Mouse (Mus musculus): ENCODE data around the gene Kcnk7. TPM values are rescaled to one million over a fixed set of nuclear protein-coding genes. Genes with fewer than 3 reads are reported as not detected.
A peak's percentile ranks its signal among the peaks of the same experiment; 100 is the strongest.
"Not testable (repeated sequence)": the region's sequence is repeated elsewhere in the genome, so short reads cannot be mapped to it uniquely, and the experiment has no call there.

Kcnk7 gene
- total RNA-seq (2021): not detected

DNA sequence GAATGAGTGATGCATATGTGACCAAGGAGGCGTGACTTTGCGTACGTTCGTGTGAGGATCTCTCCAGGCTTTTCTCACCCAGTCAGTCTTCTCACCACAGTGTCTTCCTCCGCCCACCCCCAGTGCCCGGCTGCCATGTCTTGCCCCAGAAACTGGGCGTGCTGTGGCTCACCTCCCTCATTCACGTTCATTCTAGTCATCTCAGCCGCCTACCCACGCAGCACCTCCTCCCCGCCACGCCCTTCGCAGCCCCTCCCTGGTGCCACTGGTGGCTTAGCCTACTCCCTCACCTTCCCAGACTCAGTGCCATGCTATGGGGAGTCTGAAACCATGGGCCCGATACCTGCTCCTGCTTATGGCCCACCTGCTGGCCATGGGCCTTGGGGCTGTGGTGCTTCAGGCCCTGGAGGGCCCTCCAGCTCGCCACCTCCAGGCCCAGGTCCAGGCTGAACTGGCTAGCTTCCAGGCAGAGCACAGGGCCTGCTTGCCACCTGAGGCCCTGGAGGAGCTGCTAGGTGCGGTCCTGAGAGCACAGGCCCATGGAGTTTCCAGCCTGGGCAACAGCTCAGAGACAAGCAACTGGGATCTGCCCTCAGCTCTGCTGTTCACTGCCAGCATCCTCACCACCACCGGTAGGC lies at the start of gene Kcnk7:
TSS of gene Kcnk7 (plus strand) at position 205 of the 638 bp plus-strand sequence.
- no peak for DNase-seq
- intact Hi-C loops (cut with DNase I): no loop called here

DNA sequence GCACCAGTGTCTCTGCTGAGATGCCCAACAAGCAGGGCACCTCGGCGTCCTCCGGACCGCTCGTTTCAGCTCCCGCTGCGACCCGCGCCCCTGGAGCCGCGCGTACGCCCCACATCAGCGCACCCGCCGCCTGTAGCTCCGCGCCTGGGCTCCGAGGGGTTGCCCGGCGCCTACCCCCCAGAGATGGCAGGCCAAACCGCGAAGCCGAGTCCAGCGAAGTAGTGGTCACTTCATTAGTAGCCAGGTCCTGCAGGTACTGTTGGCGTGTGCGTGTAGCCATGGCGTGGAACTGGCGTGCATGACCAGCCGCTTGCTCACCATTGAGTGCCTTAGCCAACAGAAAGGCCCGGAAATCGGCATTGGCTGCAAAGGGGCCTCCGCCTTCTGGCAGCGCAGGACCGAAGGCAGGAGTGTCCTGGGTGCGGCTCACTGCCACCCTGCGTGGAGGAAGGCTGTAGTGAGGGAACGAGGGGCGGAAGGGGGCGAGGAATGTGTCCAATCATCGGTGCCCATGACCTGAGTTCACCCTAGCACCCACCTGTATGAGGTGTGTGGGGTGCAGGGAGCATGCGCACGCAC lies 49.4 kb upstream of the Kcnk7 start:
- intact Hi-C loops (cut with DNase I): no loop called here
- no peak for DNase-seq

DNA sequence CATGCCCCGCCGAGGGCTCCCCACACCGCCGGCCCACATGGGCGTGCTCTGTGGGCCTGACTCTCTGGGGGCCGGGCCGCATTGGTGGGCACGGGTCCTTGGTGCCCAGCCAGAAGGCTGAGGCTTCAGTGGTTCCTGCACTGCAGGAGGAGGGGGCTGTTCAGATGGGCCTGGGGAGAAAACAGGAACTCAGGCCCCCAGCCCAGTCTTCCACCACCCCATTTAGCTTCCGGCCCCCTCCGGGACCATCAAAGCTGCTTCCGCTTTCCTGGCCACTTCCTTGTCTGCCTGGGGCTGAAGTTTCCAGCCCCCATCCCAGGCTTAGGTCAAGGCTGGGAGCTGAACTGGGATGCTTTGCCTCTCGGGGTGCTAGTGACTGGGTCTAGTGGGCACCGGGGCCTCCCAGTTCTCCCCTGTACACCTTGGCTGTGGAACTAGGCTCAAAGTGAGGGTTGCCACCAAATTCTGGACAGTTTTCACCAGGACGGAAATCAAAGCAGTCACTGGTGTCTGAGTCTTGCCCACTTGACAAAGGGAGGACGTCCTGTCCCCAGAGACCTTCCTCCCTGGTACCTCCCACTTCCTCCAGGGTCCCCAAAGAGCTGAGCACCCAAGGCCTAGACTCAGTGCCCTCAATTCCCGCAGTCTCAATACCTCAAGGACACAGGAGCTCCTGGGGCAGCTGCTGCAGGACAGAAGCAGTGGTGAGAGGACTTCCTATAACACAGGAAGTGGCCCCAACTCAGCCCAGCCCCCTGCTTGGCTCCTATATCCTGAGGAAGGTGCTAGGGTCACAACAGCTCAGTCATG lies 43.0 kb upstream of the Kcnk7 start:
- intact Hi-C loops (cut with DNase I): no loop called here

DNA sequence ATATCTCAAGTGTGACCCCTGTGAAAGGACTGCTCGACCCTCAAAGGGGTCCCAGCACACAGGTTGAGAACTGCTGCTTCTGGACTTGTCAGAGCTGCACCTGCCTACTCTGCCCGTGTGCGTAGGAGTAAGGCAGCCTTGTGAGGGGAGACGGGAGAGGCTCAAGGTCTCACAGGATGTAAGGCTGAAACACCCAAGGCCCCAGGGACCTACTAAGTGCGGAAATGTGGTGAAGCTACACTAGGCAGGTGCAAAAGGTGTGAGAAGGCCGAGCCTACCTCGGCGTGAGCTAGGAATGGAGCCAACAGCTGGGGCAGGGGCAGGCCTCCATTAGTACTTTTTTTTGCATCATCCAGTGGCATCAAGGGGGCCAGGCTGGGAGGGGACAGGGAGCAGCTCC lies 41.9 kb upstream of the Kcnk7 start:
- intact Hi-C loops (cut with DNase I): no loop called here
- no peak for DNase-seq

More for the DNA sequence above, 43.0 kb upstream of the Kcnk7 start:
- DNase-seq: no peak

DNA sequence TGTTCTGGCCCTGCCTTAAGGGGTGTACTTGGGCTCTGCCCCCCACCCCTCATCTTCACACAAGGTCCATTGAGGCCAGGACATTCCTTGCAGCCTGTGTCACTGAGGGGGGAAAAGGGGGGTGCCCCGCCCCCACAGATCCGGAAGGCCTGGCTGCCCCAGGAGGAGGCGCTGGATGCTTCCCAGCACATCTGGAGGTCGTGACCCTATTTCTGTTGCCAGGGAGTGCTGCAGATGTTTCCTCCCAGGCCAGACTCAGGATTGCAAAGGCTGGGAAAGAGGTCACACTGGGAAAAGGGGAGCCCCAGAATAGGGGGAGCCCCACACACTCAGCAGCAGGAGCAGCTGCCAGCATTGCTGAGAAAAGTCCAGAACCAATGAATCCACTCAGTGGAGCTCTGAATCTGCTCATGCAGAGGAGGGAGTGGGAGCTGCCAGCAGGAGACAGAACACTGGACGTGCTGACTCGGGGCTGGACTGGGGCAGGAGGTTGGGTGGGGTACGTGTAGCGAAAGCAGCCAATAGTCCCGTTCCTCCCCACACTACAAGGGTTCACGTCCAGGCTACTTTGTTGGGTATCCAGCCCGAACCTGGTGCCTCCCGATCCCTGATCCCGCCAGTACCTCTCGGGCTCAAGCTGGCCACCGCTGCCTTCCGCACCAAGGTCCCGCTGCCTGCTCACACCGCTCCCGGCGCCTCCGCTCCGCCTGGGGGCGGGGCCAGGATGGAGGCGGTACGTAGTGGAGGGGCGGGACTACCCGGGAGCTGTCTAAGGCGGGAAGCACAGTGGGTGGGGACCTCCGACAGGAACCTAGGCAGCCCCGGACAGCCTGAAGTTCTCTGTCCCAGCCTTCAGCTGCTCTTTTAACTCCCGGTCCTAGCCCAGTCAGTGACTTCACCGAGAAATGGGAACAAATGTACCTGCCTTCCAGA lies 40.9 kb upstream of the Kcnk7 start, which contains the start of gene Sipa1:
TSS of gene Sipa1 (minus strand) at position 727 of the 933 bp plus-strand sequence.
- intact Hi-C loops (cut with DNase I): no loop called here
- peak; percentile 80 for DNase-seq

DNA sequence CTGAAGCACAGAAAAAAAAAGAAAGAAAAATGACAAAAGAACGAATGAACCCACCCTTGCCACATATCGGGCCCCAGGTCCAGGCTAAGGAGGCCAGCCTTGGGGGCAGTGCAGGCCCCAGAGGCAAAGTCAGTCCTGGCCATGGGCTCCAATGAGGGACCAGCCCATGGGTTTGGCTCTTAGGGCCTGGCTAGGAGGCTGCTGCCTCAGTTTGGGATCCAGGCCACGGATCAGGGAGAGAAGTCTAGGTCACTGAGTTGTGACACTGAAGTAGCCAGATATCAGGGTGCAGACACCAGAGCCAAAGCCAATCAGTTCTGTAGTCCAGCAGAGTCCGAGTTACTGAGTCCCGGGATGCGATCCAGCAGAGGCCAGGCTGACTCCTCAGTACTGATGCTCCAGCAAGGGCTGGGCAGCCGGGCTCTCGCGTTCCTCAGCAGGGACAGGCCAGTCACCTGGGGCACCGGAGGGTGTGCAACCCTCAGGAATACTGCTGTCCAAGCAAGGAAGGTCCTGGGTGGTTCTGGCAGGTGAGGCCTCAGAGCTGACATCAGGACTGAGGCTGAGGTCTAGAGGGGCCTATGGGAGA lies 39.4 kb upstream of the Kcnk7 start:
- intact Hi-C loops (cut with DNase I): no loop called here
- DNase-seq: no peak

DNA sequence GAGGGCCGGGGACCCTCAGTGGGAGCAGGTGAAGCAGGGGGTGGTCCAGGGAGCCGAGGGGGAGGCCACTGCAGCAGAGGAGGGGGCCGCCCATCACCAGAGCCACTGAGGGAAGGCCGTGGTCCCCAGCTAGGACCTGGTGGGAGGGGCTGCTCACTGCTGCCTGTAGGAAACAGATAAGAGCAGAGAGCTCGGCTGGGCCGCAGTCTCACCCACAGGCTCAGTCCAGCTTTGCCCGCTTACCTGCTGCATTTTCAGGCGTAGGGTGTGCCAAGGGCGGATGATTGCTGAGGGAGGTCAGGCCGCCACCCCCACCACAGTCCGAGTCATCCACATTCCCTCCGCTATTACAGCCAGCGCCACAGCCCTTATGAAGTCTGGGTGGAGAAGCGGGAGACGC lies 38.7 kb upstream of the Kcnk7 start:
- intact Hi-C loops (cut with DNase I): no loop called here
- no peak for DNase-seq

DNA sequence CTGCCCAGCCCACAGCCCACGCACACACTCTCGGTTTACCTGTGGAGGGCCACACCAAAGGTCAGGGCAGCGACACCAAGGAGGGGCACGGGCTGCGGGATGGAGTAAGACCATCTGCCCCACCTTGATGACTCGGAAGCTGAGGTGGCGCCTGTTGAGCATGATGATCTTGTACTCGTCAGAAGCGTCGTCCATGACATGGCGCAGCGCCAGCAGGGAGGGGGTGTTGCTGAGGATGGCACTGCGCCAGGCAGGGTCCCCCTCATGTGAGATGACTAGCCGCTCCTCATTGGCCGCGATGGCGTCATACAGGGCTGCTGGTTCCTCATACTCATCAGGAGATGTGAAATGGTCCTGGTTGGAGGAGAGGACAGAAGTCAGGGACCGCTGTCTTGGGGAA lies 37.8 kb upstream of the Kcnk7 start:
- intact Hi-C loops (cut with DNase I): no loop called here
- no peak for DNase-seq

DNA sequence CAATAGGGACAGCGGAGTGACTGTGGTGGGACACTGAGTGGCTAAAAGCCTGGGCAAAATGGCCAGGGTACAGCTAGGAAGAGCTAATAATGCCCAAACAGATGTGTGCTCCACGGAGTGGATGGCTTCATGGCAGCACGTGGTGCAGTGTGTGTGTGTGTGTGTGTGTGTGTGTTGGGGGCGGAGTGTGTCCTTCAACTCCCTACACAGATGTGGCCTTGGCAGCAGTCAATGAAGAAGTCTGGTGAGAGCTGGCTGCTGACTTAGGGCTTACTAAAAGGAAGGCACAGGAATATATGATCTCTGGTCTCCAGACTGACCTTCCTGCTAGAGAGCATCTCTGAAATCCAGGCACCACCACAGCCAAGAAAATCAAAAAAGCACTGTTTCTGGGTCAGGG lies 35.8 kb upstream of the Kcnk7 start:
- DNase-seq: no peak
- intact Hi-C loops (cut with DNase I): no loop called here

DNA sequence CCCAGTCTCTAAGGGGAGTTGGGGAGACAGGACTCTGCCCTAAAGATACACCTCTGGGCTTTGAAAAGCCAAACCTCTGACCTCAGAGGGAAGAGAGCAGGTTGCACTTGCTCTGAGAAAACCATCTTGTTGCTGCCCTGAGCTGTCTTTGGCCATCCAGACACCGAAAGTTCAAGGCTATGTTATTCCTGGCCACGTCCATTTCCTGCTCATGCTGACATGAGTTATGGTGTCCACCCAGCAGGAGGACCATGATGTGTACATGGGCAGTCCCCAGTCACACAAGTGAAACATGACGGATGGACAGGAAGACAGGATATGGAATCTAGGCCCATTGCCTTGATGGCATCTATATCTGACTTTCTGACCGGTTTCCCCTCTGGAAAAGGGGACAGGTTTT lies 23.7 kb upstream of the Kcnk7 start:
- no peak for DNase-seq
- intact Hi-C loops (cut with DNase I): no loop called here

DNA sequence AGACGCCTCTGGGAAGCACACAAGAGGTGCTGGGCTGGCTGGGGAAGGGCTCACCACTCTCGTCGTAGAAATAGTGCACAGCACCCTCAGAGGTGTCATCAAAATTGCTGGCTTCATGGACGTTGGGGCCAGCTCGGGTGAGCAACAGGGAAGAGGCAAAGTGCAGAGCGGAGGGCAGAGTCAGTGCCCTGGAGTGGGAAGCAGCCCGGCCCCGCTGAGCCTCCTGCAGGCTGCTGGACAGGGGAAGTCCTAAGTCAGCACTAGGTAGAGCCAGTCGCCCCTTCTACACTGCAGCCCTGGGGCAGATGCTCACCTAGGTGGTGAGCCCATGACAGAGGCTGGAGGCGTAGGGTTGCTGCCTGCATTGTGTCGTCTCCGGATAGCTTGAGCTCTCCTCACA lies 19.9 kb upstream of the Kcnk7 start:
- intact Hi-C loops (cut with DNase I): no loop called here
- DNase-seq: no peak

DNA sequence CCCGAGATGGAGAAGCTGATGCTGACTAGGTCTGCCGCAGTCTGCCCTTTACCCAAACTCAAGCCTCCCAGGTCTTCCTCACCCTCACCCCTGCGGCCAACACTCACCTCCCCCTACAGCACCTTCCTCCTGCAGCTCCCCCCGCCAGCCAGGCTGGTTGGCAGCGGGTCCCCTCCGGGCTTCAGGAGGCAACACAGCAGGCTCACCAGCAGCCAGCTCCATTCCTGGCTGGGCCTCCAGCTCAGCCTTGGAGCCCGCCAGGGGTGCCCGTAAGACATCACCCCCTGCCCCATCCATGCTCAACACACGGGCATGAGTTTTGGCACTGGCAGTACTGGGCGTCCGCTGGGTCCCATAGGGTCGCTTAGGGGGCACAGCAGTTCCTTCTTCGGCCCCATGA lies 19.2 kb upstream of the Kcnk7 start:
- intact Hi-C loops (cut with DNase I): no loop called here
- DNase-seq: no peak

DNA sequence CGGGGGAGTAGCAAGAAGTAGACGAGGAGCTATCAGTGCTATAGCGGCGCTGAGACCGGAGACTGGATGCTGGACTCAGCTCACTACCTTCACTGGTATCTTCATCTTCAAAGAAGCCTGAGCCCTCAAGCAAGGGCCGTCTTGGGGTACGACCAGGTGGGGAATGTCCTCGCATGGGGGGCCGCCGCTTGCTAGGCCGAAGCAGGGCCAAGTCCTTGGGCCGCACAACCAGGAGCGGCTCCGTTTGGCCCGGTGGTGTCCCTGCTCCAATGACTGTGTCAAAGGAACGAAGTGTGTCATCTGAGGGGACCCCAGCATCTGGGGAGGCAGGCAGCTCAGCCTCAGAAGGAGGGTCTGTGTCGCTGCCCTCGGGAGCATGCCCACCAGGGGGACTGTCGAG lies 18.7 kb upstream of the Kcnk7 start:
- intact Hi-C loops (cut with DNase I): no loop called here
- DNase-seq: no peak

DNA sequence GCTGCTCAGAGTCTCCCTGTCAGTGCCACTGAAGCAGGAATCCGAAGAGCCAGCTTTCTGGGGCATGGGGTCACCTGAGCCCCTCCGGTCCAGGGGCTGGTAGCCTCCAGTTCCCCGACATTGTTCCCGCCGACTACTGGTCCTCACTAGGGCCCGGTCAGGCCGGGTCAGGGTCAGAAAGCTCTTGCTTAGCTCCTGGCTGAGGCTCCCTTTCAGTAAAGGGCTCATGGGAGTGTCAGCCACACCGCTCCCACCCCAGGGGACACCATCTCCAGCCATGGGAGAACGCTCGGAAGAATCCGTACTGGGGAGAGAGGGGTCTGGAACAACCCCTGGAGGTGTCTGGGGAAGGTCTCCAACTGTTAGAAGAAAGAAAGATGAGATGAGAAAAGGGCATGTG lies 18.3 kb upstream of the Kcnk7 start:
- DNase-seq: no peak
- intact Hi-C loops (cut with DNase I): no loop called here

DNA sequence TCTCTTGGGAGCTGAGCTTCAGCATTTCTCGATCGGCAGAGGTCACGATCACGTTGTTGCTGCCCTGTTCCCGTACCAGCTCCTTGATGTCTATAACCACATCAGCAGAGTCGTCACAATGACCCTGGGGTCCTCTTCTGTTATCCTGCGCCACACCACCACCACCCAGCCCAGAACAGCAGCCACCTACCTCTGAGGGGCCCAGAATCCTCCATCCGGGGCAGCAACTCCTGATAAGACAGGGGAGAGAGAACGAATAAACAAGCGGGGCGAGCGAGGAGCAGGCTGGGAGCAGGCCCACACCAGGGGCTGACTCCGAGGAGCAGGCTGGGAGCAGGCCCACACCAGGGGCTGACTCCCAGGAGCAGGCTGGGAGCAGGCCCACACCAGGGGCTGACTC lies 17.7 kb upstream of the Kcnk7 start:
- no peak for DNase-seq
- intact Hi-C loops (cut with DNase I): no loop called here

DNA sequence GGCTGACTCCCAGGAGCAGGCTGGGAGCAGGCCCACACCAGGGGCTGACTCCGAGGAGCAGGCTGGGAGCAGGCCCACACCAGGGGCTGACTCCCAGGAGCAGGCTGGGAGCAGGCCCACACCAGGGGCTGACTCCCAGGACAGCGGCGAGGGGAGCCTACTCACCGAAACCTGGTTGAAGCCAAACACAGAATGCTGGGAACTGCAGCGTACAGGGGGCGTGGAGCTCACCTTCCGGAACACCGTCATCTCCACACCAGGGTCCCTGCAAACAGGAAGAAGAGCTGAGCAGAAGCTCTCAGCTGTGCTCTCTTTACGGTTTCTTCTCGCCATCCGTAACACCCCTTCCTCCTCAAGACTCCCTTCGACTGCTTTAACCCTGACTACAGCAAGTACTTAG lies 17.2 kb upstream of the Kcnk7 start:
- DNase-seq; intact Hi-C loops (cut with DNase I): not testable (repeated sequence)

DNA sequence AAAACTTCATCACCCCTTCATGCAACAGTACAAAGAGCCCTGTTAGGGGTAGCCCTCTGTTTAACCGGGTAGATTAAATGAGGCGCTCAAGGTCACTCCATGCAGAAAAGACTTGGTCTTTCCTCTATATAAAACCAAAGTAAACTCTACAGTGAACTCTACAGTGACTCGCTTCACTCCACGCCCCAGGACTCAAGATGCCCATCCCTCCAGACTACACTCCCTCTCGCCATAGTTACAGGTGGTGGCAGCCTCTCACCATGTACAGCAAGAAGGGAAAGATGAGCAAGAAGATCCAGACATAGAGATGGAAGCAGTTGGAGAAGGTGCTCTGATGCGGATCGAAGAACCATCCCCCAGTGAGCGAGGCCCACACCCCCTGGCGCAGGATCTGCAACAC lies 16.4 kb upstream of the Kcnk7 start:
- intact Hi-C loops (cut with DNase I): no loop called here
- DNase-seq: no peak

DNA sequence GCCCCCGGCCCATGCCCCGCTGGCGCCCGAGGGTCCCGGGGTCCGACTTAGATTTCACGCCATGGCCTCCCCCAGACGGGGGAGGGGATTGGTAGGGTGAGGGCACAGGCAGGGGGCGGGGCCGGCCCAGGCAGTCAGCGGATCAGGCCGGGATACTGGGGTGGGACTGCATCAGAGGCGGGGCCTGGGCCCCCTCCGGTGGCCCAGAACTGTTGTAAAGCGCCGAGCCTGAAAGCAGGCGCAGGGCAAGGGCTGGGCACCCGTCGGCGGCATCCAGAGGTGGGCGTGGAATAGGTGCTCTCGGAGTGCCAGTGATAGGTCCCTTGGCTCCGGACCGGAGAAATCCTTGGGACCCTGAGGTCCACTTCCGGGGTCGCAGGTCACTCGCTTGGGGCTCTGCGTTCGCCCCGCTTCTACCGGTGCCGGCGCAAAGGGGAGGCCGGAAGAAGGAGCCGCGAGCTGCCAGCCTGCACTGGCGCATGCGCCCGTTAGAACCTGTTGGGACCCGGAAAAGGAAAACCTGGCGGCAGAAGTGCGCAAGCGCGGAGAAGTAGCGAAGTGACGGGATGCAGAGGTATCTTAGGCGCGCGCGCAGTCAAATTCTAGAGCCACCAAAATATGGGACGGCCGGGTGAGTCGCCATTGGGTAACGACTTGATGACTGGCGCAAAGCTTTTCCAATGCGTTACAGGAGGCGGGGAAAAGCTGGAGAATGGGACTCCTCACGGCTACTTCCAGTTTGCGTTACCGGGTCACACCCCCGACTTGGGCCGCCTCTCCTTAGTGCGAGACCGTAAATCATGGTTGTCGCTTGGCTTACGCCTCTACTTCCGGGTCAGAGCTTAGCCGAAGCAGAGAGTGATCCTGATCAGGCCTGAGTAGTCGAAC lies 15.7 kb upstream of the Kcnk7 start, which contains the start of the genes Map3k11 and Pcnx3:
TSS of gene Map3k11 (plus strand) at position 543 of the 888 bp plus-strand sequence.
TSS of gene Pcnx3 (minus strand) at position 709 of the 888 bp plus-strand sequence.
- intact Hi-C loops (cut with DNase I): no loop called here
- peak; percentile 97 for DNase-seq

DNA sequence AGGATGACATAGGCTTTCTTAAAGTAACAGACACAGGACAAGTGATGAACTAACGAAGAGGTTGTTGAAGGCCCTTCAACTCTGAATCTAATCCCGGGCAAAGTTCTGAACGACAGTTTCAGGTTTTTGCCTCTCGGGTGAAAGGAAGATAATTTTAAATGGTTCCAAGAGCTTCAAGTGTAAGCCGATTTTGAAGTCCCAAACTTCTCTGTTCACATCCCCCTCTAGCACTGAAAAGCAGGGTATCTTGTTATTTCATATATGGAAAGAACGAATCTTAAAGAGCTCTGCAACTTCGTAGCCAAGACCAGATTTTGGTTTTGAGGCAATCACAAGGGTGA lies 15.1 kb upstream of the Kcnk7 start:
- intact Hi-C loops (cut with DNase I): no loop called here
- DNase-seq: no peak

All from left cerebral cortex, postnatal 4 days (tissue).